Mouse (Mus musculus) lung, adult 2 months (tissue): ENCODE results near the gene Rnf34.

ENCODE experiments used
- CTCF ChIP-seq: fragments of 200-500 bp; IDR thresholded peaks from 2 replicates; pipeline ENCODE4 v1.5.1; 2011; ENCODE audit warnings: mild to moderate bottlenecking, low read length, control low read depth; ENCODE audit not compliant: insufficient read depth
- POLR2A ChIP-seq: fragments of 200-500 bp; IDR thresholded peaks from 2 replicates; pipeline ENCODE4 v1.6.1; 2011; ENCODE audit warnings: low read depth, mild to moderate bottlenecking, control low read depth, low read length, borderline replicate concordance; ENCODE audit errors: extremely low read depth

DNA sequence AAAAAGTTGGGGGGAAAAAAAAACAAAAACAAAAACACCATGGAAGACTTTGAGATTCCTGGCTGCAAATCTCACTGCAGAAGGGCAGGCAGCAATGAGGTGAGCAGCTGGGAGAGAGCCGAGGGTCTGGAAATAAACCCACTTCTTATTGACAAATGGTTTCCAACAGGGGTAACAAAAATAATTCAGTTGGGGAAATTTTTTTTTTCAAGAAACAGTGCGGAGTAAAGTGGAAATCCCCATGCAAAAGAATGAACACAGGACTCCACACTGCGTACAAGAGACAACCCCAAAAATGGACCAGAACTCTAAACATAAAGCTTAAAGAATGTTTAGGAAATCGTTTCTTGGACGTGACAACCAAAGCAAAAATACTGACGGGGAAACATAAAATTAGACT lies 43.4 kb downstream of the Rnf34 start:
- TF ChIP-seq POLR2A (no peak), CTCF (no peak)
